Mouse (Mus musculus) embryonic facial prominence, embryonic 15.5 days (tissue): ENCODE measurements around the gene Sdc1. TPM values are rescaled to one million over a fixed set of nuclear protein-coding genes. Genes with fewer than 3 reads are reported as not detected.

ENCODE experiments used
- ATAC-seq: fragments of 200-750 bp; cut with Nextera tagmentation; 2 replicates; pipeline ENCODE4 v1.8.0; 2017; ENCODE audit warnings: low read depth, moderate TSS enrichment; ENCODE audit not compliant: insufficient number of reproducible peaks, low FRiP score, low TSS enrichment
- H3K27ac ChIP-seq: fragments of 300-500 bp; sonication (generic); replicated peaks from 2 replicates; pipeline ENCODE4 v1.5.1; 2015; ENCODE audit warnings: mild to moderate bottlenecking, inconsistent platforms
- H3K27me3 ChIP-seq: fragments of 300-500 bp; sonication (generic); 2 replicates; pipeline ENCODE4 v1.6.1; 2015; ENCODE audit warnings: inconsistent platforms
- H3K36me3 ChIP-seq: fragments of 300-500 bp; sonication (generic); 2 replicates; pipeline ENCODE4 v1.6.1; 2015; ENCODE audit warnings: mild to moderate bottlenecking, inconsistent platforms
- H3K4me1 ChIP-seq: fragments of 300-500 bp; sonication (generic); 2 replicates; pipeline ENCODE4 v1.6.1; 2015; ENCODE audit warnings: inconsistent platforms
- H3K4me2 ChIP-seq: fragments of 300-500 bp; sonication (generic); replicated peaks from 2 replicates; pipeline ENCODE4 v1.6.1; 2015; ENCODE audit warnings: mild to moderate bottlenecking, inconsistent platforms
- H3K4me3 ChIP-seq: fragments of 300-500 bp; sonication (generic); replicated peaks from 2 replicates; pipeline ENCODE4 v1.5.1; 2015; ENCODE audit warnings: mild to moderate bottlenecking, inconsistent platforms
- H3K9ac ChIP-seq: fragments of 300-500 bp; sonication (generic); 2 replicates; pipeline ENCODE4 v1.6.1; 2015; ENCODE audit warnings: inconsistent platforms
- H3K9me3 ChIP-seq: fragments of 300-500 bp; sonication (generic); replicated peaks from 2 replicates; pipeline ENCODE4 v1.6.1; 2016; ENCODE audit warnings: inconsistent platforms
- WGBS: fragments of 180-500 bp; shearing (Covaris S2); methylation state at CpG from one replicate; pipeline ENCODE4 v1.1.7; 2015; 5-methylcytosine and 5-hydroxymethylcytosine counted together
- polyA plus RNA-seq: library from polyadenylated mRNA; unstranded; fragments of >200 nt; fragmentation: Nextera tagmentation; extraction: Ambion mirVana; gene quantifications from 2 replicates; pipeline ENCODE4 v1.2.1, GENCODE M21; 2015

Sdc1 gene
- polyA plus RNA-seq, 1 experiment from 2014 or later: 181 TPM

DNA sequence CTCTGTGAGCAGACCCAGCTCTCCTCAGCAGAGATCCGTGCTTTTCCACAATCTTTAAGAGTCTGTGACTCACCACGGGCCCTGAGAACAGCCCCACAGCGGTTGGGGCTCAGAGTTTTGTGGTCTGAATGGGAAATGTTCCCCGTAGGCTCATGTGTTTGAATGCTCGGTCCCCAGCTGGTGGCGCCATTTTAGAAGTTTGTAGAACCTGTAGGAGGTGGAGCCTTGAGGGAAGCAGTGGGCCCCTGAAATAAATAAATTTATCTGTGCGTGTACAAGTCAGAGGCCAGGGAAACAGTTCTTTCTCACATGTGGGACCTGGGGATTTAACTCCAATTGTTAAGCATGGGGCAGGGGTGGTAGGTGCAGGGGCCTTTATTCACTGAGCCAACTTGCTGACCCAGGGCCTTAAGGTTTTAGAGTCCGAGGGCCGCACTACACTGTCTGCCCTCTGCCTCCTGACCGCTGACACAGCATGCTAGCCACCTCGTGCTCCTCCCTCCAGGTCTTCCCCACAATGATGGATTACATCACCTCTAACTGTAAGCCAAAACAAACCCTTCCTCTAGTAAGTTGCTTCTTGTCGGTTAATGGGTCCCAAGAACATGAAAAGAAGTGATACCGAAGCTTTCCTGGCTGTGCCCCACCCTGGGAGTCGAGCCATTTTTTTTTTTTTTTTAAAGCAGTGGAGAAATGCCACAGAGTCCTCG, 6.7 kb upstream of the Sdc1 start:
- H3K9ac ChIP-seq: no peak overlapping the region
- H3K27ac ChIP-seq: no peak overlapping the region
- no peaks in the 10 kb centered on the region for H3K9me3 ChIP-seq
- no peak overlapping the region for H3K4me2 ChIP-seq
- no peaks in the 10 kb centered on the region for H3K27me3 ChIP-seq
- no peak for ATAC-seq
- H3K4me1 ChIP-seq: 0 out of 2 replicates have a peak, but pooled peaks cover 5% of the 10 kb centered on the region
- 76% methylated on average over 15 of the region's 15 CpGs for WGBS
- no peaks in the 10 kb centered on the region for H3K36me3 ChIP-seq
- no peak overlapping the region for H3K4me3 ChIP-seq

DNA sequence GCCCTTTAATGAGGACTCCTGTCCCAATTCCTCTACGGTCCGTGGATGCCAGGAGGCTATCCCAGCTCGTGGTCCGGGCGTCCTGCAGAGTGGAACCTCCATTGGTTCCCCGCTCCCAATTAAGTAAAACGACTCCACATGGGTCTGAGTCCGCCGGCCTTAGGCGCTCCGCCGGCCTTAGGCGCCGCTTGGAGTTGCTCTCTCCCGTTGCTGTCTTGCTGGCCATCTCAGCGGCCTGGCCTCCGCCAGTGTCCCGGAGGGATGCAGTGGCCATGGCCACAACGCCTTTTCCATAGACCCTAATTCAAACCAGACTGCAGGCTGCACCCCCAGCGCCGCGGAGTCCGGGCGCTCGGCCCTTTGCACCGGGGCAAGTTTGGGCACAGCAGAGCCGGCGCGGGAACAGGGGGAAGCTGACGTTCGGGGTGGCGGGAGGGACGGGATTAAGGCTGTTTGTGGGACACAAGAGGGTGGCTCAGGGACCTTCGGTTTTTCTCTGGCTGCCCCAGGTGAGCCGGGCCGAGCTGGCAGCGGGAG, 789 bp downstream of the Sdc1 start:
- Histone ChIP-seq H3K4me3 (peak overlapping the region; percentile 92), H3K27me3 (no peaks in the 10 kb centered on the region), H3K27ac (peak overlapping the region; percentile 90), H3K9ac (peak overlapping the region; percentile 75), H3K4me1 (peaks cover 40% of the 10 kb centered on the region), H3K4me2 (peak overlapping the region; percentile 85), H3K36me3 (no peaks in the 10 kb centered on the region), H3K9me3 (no peaks in the 10 kb centered on the region)
- under 1% methylated on average over 37 of the region's 37 CpGs for WGBS
- peak; percentile 16; the same call in 1 of the 2 replicates for ATAC-seq

DNA sequence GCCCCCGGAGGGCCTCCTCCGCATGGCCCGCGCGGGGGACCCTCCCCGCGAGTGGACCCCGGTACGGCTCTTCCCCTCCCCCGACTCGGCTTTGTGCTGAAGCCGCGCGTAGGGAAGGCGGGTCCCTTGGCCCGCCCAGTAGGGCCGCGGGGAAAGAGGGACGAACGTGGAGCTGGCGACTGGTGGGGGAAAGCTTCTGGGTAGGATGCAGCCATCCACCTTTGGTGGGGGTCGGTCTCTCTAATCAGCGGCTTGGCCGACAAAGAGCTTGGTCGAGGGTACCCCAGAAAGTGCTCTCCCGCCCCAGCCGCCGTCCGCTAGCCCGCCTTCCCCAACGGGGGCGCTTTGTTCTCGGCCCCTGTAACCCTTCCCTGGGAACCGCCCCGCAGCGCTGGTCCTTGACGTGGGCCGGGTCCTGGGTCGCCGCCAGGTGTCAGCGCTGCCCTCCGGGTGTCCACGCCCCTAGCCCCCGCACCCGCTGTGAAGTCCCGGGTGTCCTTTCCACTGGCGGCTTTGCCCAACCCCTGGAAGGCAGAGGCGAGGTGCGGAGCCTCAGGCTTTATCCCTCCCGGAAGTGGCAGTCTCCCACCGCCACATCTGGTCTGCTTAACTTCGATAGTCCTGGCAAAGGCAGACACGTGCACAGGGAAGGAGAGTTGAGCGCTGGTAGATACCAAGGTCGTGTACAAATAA, 1.5 kb downstream of the Sdc1 start:
- WGBS: under 1% methylated on average over 52 of the region's 55 CpGs

DNA sequence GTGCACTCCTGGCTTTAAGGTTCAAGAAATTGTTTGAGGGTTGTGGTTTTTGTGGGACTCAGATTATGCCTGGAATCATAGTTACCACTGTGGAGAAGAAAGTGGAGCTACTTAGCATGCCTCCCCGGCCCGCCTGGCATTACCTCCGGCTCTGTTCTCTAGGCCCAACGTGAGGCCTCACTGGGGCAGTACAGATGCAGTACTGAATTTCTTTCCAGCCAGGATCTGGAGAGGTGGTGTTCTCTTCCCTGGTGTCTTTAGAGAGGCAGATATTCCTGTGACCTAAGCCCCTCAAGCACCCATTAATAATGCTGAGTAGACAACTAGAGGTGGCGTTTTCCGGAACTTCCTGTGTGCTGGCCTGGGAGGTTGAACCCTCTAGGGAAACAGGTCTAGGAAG, 2.2 kb downstream of the Sdc1 start:
- H3K27me3 ChIP-seq: no peaks in the 10 kb centered on the region
- WGBS: 15% methylated on average over 6 of the region's 6 CpGs
- no peaks in the 10 kb centered on the region for H3K36me3 ChIP-seq
- peak overlapping the region; percentile 90 for H3K27ac ChIP-seq
- peak overlapping the region; percentile 92 for H3K4me3 ChIP-seq
- H3K4me1 ChIP-seq: peaks cover 54% of the 10 kb centered on the region
- no peaks in the 10 kb centered on the region for H3K9me3 ChIP-seq
- H3K4me2 ChIP-seq: peak overlapping the region; percentile 85
- H3K9ac ChIP-seq: peak overlapping the region; percentile 75; the same call in 1 of the 2 replicates
- no peak for ATAC-seq

More for the DNA sequence above, 1.5 kb downstream of the Sdc1 start:
- 0 out of 2 replicates have a peak, but pooled peaks have one; percentile 40 for ATAC-seq
- Histone ChIP-seq H3K27me3 (no peaks in the 10 kb centered on the region), H3K4me2 (peak overlapping the region; percentile 85), H3K4me1 (peaks cover 47% of the 10 kb centered on the region), H3K4me3 (peak overlapping the region; percentile 92), H3K9me3 (no peaks in the 10 kb centered on the region), H3K27ac (peak overlapping the region; percentile 90), H3K36me3 (no peaks in the 10 kb centered on the region), H3K9ac (peak overlapping the region; percentile 75)

DNA sequence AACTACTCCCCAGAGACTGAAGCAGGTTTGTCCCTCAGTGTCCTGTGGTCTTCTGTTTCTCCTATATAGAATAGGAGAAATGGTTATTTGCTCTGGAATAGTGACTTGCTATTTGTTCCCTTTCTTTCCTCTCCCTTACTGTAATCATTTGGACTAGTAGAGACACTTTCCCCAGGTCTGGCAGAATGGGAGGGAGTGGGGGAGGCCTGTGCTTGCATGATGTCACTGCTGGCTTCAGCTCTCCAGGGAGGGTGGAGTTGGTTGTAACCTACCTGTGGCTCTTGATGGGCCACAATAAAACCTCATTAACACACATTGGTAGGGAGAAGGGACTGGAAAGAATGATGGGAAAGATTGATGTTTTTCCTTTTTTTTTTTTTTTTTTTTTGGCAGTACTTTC, 3.1 kb downstream of the Sdc1 start:
- peaks cover 63% of the 10 kb centered on the region for H3K4me1 ChIP-seq
- H3K9ac ChIP-seq: no peak overlapping the region
- H3K27ac ChIP-seq: peak overlapping the region; percentile 55; the same call in 1 of the 2 replicates

DNA sequence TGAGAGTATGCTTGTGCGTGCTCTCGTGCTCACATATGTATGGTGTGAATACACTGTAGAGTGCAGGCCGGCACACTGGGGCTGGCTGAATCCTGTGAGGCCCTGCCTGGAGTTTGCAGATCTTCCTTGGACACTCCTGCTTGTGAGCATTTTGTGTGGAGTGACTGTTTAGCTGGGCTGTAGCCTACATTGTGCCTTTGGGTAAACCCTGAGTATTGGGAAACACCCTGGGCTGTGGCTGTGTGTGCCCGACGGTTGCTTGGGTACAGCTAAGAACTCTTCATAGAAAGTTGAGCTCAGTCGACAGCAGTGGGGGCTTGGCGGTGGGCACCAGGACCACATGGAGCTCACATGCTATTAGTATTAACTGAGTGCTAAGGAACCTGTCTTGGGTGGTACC, 5.1 kb downstream of the Sdc1 start:
- Histone ChIP-seq H3K36me3 (no peaks in the 10 kb centered on the region), H3K9me3 (no peaks in the 10 kb centered on the region), H3K4me1 (peaks cover 80% of the 10 kb centered on the region), H3K4me3 (no peak overlapping the region), H3K27ac (peak overlapping the region; percentile 45), H3K27me3 (no peaks in the 10 kb centered on the region), H3K4me2 (0 out of 2 replicates have a peak overlapping the region, but pooled peaks have one; percentile 6), H3K9ac (no peak overlapping the region)
- WGBS: 72% methylated on average over 7 of the region's 7 CpGs
- ATAC-seq: no peak

More for the DNA sequence above, 3.1 kb downstream of the Sdc1 start:
- no peak for ATAC-seq
- H3K36me3 ChIP-seq: no peaks in the 10 kb centered on the region
- 0 out of 2 replicates have a peak overlapping the region, but pooled peaks have one; percentile 9 for H3K4me3 ChIP-seq
- H3K9me3 ChIP-seq: no peaks in the 10 kb centered on the region
- H3K4me2 ChIP-seq: peak overlapping the region; percentile 85
- H3K27me3 ChIP-seq: no peaks in the 10 kb centered on the region

DNA sequence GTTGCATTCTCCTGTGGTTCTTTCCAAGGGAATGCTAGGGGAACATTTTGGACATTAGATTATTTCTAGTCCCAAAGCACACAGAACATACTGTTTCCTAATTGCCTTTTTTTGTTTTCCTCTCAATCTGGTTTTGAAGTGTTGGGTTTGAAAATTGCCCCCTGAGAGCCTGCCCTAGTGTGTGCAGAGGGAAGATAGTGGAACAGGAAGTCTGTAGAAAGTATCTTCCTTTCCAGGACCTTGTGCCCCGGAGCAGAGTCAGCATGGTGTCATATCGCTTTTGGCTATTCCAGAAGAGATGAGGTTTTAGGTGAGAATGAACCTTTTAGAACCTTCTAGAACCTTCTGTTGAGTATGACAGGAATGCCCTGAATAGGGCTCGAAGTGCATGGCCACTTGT, 5.6 kb downstream of the Sdc1 start:
- Histone ChIP-seq H3K4me3 (no peak overlapping the region), H3K27ac (peak overlapping the region; percentile 45; the same call in 1 of the 2 replicates), H3K4me1 (peaks cover 85% of the 10 kb centered on the region), H3K9me3 (no peaks in the 10 kb centered on the region), H3K36me3 (no peaks in the 10 kb centered on the region), H3K9ac (no peak overlapping the region), H3K27me3 (no peaks in the 10 kb centered on the region), H3K4me2 (no peak overlapping the region)
- WGBS: 87% methylated on average over 3 of the region's 3 CpGs
- no peak for ATAC-seq

DNA sequence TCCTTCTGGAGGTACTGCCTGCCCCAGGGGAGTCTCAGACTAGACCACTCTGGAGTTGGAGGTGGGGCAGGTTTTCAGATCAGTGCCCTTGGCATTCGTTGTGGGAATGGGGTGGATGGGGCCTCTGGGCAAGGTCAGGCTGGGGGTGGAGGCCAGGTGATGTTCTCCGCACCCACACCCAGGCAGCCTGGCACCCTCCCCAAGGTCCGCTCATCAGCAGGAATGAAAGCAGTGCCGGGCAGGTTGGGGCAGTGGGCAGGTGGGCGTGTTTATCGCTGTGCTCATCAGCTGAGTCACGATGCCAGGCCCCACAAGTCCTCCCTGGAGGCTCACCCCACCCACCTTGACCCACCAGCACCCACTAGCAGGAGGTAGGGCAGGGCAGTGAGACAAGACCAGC, 7.0 kb downstream of the Sdc1 start:
- Histone ChIP-seq H3K27me3 (no peaks in the 10 kb centered on the region), H3K27ac (0 out of 2 replicates have a peak overlapping the region, but pooled peaks have one; percentile 17), H3K4me2 (no peak overlapping the region; the same call in 1 of the 2 replicates), H3K36me3 (no peaks in the 10 kb centered on the region), H3K9me3 (no peaks in the 10 kb centered on the region), H3K4me1 (peaks cover 94% of the 10 kb centered on the region), H3K9ac (no peak overlapping the region), H3K4me3 (no peak overlapping the region)
- ATAC-seq: no peak
- 71% methylated on average over 7 of the region's 7 CpGs for WGBS

DNA sequence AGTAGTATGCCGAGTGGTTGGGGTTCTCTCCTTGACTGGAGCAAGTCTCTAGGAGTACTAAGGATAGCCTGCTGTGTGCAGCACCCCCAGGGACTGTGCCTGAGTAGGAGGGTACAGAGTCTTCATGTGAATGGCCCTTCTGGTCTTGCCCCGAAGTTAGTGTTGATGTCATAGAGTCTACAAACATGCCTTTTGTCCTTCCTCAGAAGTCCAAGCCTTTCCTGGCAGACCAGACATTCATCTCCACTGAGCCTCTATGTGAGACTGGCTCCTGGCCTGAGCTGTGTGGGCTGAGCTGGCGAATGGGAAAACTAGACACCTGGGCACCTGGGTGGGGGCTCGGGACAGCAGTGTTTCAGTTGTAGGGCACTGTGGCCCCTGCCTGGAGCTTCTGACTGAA, 8.7 kb downstream of the Sdc1 start:
- Histone ChIP-seq H3K9me3 (no peaks in the 10 kb centered on the region), H3K4me3 (no peak overlapping the region), H3K9ac (no peak overlapping the region), H3K27me3 (no peaks in the 10 kb centered on the region), H3K4me2 (no peak overlapping the region), H3K27ac (no peak overlapping the region), H3K36me3 (no peaks in the 10 kb centered on the region), H3K4me1 (peaks cover 87% of the 10 kb centered on the region)
- 72% methylated on average over 4 of the region's 4 CpGs for WGBS
- no peak for ATAC-seq

DNA sequence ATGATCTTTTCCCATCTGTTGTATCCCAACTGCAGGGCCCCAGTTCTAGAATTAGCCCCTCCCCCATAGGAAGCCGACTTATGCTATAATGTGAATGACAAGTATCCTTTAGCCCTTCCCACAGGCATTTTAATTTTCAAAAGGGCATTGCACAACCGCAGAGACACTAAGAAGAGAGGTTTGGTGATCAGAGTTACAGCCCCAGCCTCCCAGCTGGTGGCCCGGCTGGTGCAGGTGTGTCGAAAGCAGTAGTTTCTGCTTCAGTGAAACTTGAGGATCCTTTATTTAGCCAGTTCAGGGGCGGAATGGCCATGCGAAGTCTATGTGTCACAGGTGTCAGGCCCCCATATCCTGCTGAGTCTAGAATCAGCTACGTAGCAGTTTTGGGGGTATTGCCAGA, 10.0 kb downstream of the Sdc1 start:
- Histone ChIP-seq H3K36me3 (no peaks in the 10 kb centered on the region), H3K27ac (peak overlapping the region; percentile 80), H3K4me1 (peaks cover 86% of the 10 kb centered on the region), H3K27me3 (no peaks in the 10 kb centered on the region), H3K9ac (no peak overlapping the region), H3K9me3 (no peaks in the 10 kb centered on the region), H3K4me3 (no peak overlapping the region), H3K4me2 (no peak overlapping the region)
- 57% methylated on average over 7 of the region's 7 CpGs for WGBS
- no peak for ATAC-seq

DNA sequence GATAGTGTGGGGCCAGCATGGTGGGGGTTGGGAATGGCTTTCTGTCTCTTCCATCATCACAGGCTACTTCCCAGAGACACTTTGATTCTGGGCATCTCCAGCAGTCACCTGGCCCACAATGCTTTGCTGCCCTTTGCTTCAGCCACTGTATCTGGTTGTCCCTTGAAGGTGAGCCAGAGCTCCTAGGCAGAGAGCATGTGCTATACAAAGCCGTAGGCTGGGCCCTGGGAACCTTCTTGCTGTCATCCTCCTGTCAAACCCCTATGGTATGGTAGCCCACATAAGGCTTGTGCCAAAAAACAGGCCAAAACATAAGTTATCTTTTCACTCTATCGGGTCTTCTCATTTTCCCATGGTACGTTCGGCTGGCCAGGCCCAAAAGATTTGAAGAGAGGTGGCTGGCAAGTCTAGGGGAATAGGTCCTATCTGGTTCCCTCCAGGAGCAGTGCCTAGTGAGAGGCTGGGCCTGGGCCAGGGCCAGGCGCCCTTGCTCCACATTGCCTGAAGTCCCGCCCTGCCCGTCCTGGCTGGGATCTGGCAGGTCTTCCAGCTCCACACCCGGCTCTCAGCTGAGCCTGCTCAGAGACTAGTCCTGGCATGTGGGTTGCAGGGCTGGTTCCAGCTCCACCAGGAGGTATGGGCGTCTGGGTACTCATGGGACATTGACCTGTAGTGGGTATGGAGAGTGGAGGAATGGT, 10.7 kb downstream of the Sdc1 start:
- Histone ChIP-seq H3K27ac (peak overlapping the region; percentile 80), H3K9ac (no peak overlapping the region), H3K4me2 (peak overlapping the region; percentile 19; the same call in 1 of the 2 replicates), H3K9me3 (no peaks in the 10 kb centered on the region), H3K27me3 (no peaks in the 10 kb centered on the region), H3K4me3 (no peak overlapping the region), H3K36me3 (no peaks in the 10 kb centered on the region), H3K4me1 (peaks cover 86% of the 10 kb centered on the region)
- peak; percentile 53; the same call in 1 of the 2 replicates for ATAC-seq
- 55% methylated on average over 9 of the region's 9 CpGs for WGBS
